Mouse (Mus musculus) kidney, embryonic 14.5 days (tissue): ENCODE measurements around the gene Brca2. TPM values are rescaled to one million over a fixed set of nuclear protein-coding genes. Genes with fewer than 3 reads are reported as not detected.

Experiments used
- ATAC-seq: fragments of 200-750 bp; cut with Nextera tagmentation; 2 replicates; pipeline ENCODE4 v1.8.0; 2017; ENCODE audit warnings: moderate number of reproducible peaks, mild to moderate bottlenecking, moderate TSS enrichment, moderate library complexity; ENCODE audit not compliant: low FRiP score, low TSS enrichment
- H3K27ac ChIP-seq: fragments of 300-500 bp; sonication (generic); 2 replicates; pipeline ENCODE4 v1.5.1; 2014; ENCODE audit warnings: low read depth, mild to moderate bottlenecking, low read length, moderate library complexity, mixed read lengths
- H3K27me3 ChIP-seq: fragments of 300-500 bp; sonication (generic); 2 replicates; pipeline ENCODE4 v1.6.1; 2014; ENCODE audit warnings: mild to moderate bottlenecking, low read length; ENCODE audit not compliant: control insufficient read depth, insufficient read depth
- H3K36me3 ChIP-seq: fragments of 300-500 bp; sonication (generic); 2 replicates; pipeline ENCODE4 v1.6.1; 2014; ENCODE audit warnings: low read length, mixed read lengths; ENCODE audit not compliant: control insufficient read depth, insufficient read depth
- H3K4me1 ChIP-seq: fragments of 300-500 bp; sonication (generic); 2 replicates; pipeline ENCODE4 v1.6.1; 2014; ENCODE audit warnings: low read length, mixed read lengths; ENCODE audit not compliant: control insufficient read depth, insufficient read depth
- H3K4me2 ChIP-seq: fragments of 300-500 bp; sonication (generic); replicated peaks from 2 replicates; pipeline ENCODE4 v1.6.1; 2014; ENCODE audit warnings: low read depth, mild to moderate bottlenecking, low read length
- H3K4me3 ChIP-seq: fragments of 300-500 bp; sonication (generic); 2 replicates; pipeline ENCODE4 v1.5.1; 2014; ENCODE audit warnings: mild to moderate bottlenecking, low read length
- H3K9ac ChIP-seq: fragments of 300-500 bp; sonication (generic); 2 replicates; pipeline ENCODE4 v1.6.1; 2014; ENCODE audit warnings: low read depth, mild to moderate bottlenecking, low read length, moderate library complexity
- H3K9me3 ChIP-seq: fragments of 300-500 bp; sonication (generic); 2 replicates; pipeline ENCODE4 v1.6.1; 2016; ENCODE audit warnings: low read length; ENCODE audit not compliant: control insufficient read depth
- WGBS: fragments of 180-500 bp; shearing (Covaris S2); extraction: QIAGEN DNeasy Blood & Tissue Kit; methylation state at CpG from one replicate; pipeline ENCODE4 v1.1.7; 2014; 5-methylcytosine and 5-hydroxymethylcytosine counted together
- polyA plus RNA-seq: library from polyadenylated mRNA; unstranded; fragments of >200 nt; fragmentation: Nextera tagmentation; extraction: Ambion mirVana; gene quantifications from 2 replicates; pipeline ENCODE4 v1.2.1, GENCODE M21; 2014

The Brca2 gene
- polyA plus RNA-seq, 1 experiment from 2014 or later: 28.6 TPM

GRCm38 (mm10) chr5:150510451-150511225 is 11.8 kb upstream of the Brca2 start:
- Histone ChIP-seq H3K9me3 (no peaks in the 10 kb centered on the region), H3K4me2 (no peak overlapping the region), H3K4me3 (no peak overlapping the region), H3K27ac (no peak overlapping the region), H3K4me1 (no peaks in the 10 kb centered on the region), H3K27me3 (no peaks in the 10 kb centered on the region), H3K9ac (no peak overlapping the region), H3K36me3 (no peaks in the 10 kb centered on the region)
- ATAC-seq: no peak
- WGBS: 84% methylated on average over 6 of the region's 6 CpGs

GRCm38 (mm10) chr5:150513264-150513663 is 9.2 kb upstream of the Brca2 start:
- no peak overlapping the region for H3K9ac ChIP-seq
- H3K9me3 ChIP-seq: no peaks in the 10 kb centered on the region
- H3K4me2 ChIP-seq: no peak overlapping the region
- H3K4me3 ChIP-seq: no peak overlapping the region
- H3K27me3 ChIP-seq: no peaks in the 10 kb centered on the region
- H3K27ac ChIP-seq: no peak overlapping the region
- H3K36me3 ChIP-seq: no peaks in the 10 kb centered on the region
- no peak for ATAC-seq
- no peaks in the 10 kb centered on the region for H3K4me1 ChIP-seq
- WGBS: 75% methylated on average over 4 of the region's 4 CpGs

GRCm38 (mm10) chr5:150514027-150514426 is 8.4 kb upstream of the Brca2 start:
- Histone ChIP-seq H3K27me3 (no peaks in the 10 kb centered on the region), H3K27ac (no peak overlapping the region), H3K4me3 (no peak overlapping the region), H3K4me1 (no peaks in the 10 kb centered on the region), H3K9ac (no peak overlapping the region), H3K36me3 (no peaks in the 10 kb centered on the region), H3K4me2 (no peak overlapping the region), H3K9me3 (no peaks in the 10 kb centered on the region)
- ATAC-seq: no peak
- 76% methylated on average over 1 of the region's 1 CpGs for WGBS

GRCm38 (mm10) chr5:150518064-150518463 is 4.4 kb upstream of the Brca2 start, which contains the start of gene Zar1l:
TSS of gene Zar1l (minus strand) at chr5:150518164.
- H3K9ac ChIP-seq: no peak within 1 kb of the TSS
- no peak within 1 kb of the TSS for H3K4me2 ChIP-seq
- no peaks in the 10 kb centered on the region for H3K9me3 ChIP-seq
- no peaks in the 10 kb centered on the region for H3K4me1 ChIP-seq
- H3K27ac ChIP-seq: no peak within 1 kb of the TSS
- WGBS: 53% methylated on average over 4 of the region's 4 CpGs
- H3K36me3 ChIP-seq: no peaks in the 10 kb centered on the region
- no peaks in the 10 kb centered on the region for H3K27me3 ChIP-seq
- no peak for ATAC-seq
- no peak within 1 kb of the TSS for H3K4me3 ChIP-seq

- H3K9me3 ChIP-seq: no peaks in the 10 kb centered on the region
- no peak overlapping the region for H3K9ac ChIP-seq
- H3K4me1 ChIP-seq: peaks cover 4% of the 10 kb centered on the region; the same call in 1 of the 2 replicates
- no peak overlapping the region for H3K4me2 ChIP-seq
- WGBS: 88% methylated on average over 1 of the region's 1 CpGs
- no peaks in the 10 kb centered on the region for H3K36me3 ChIP-seq
- ATAC-seq: no peak
- no peaks in the 10 kb centered on the region for H3K27me3 ChIP-seq
- H3K27ac ChIP-seq: no peak overlapping the region
- no peak overlapping the region for H3K4me3 ChIP-seq
Observed at GRCm38 (mm10) chr5:150519551-150519950, 2.9 kb upstream of the Brca2 start.

- Histone ChIP-seq H3K4me2 (peak overlapping the region; percentile 64), H3K4me3 (peak overlapping the region; percentile 57), H3K9ac (peak overlapping the region; percentile 81), H3K27ac (peak overlapping the region; percentile 43; the same call in 1 of the 2 replicates), H3K27me3 (no peaks in the 10 kb centered on the region), H3K9me3 (no peaks in the 10 kb centered on the region), H3K36me3 (no peaks in the 10 kb centered on the region), H3K4me1 (peaks cover 4% of the 10 kb centered on the region; the same call in 1 of the 2 replicates)
- no peak for ATAC-seq
- WGBS: 8% methylated on average over 11 of the region's 11 CpGs
Observed at GRCm38 (mm10) chr5:150522867-150523234, 421 bp downstream of the Brca2 start.

- no peak overlapping the region for H3K4me2 ChIP-seq
- ATAC-seq: no peak
- 92% methylated on average over 2 of the region's 2 CpGs for WGBS
- H3K9ac ChIP-seq: no peak overlapping the region
- H3K4me3 ChIP-seq: no peak overlapping the region
- no peaks in the 10 kb centered on the region for H3K27me3 ChIP-seq
- peaks cover 4% of the 10 kb centered on the region; the same call in 1 of the 2 replicates for H3K4me1 ChIP-seq
- H3K36me3 ChIP-seq: peaks cover 6% of the 10 kb centered on the region; the same call in 1 of the 2 replicates
- H3K9me3 ChIP-seq: no peaks in the 10 kb centered on the region
- no peak overlapping the region for H3K27ac ChIP-seq
Observed at GRCm38 (mm10) chr5:150525239-150525638, 2.8 kb downstream of the Brca2 start.

GRCm38 (mm10) chr5:150541302-150541701 is 18.9 kb downstream of the Brca2 start:
- Histone ChIP-seq H3K4me2 (no peak overlapping the region), H3K36me3 (peaks cover 24% of the 10 kb centered on the region; the same call in 1 of the 2 replicates), H3K4me3 (no peak overlapping the region), H3K9ac (no peak overlapping the region), H3K27me3 (no peaks in the 10 kb centered on the region), H3K4me1 (no peaks in the 10 kb centered on the region), H3K27ac (no peak overlapping the region), H3K9me3 (peaks cover 3% of the 10 kb centered on the region; the same call in 1 of the 2 replicates)
- WGBS: 98% methylated on average over 1 of the region's 1 CpGs
- ATAC-seq: no peak

GRCm38 (mm10) chr5:150543184-150543583 is 20.8 kb downstream of the Brca2 start:
- H3K36me3 ChIP-seq: peaks cover 19% of the 10 kb centered on the region; the same call in 1 of the 2 replicates
- no peak overlapping the region for H3K27ac ChIP-seq
- H3K4me3 ChIP-seq: no peak overlapping the region
- H3K4me1 ChIP-seq: no peaks in the 10 kb centered on the region
- peaks cover 3% of the 10 kb centered on the region; the same call in 1 of the 2 replicates for H3K9me3 ChIP-seq
- 80% methylated on average over 2 of the region's 2 CpGs for WGBS
- H3K27me3 ChIP-seq: no peaks in the 10 kb centered on the region
- H3K4me2 ChIP-seq: no peak overlapping the region
- H3K9ac ChIP-seq: no peak overlapping the region
- ATAC-seq: no peak
